Mouse (Mus musculus): ENCODE results near the gene Mgmt. TPM values are rescaled to one million over a fixed set of nuclear protein-coding genes. Genes with fewer than 3 reads are reported as not detected.
A peak's percentile ranks its signal among the peaks of the same experiment; 100 is the strongest.

The Mgmt gene
- polyA plus RNA-seq, 1 experiment from 2014 or later, result 4.8 TPM

DNA sequence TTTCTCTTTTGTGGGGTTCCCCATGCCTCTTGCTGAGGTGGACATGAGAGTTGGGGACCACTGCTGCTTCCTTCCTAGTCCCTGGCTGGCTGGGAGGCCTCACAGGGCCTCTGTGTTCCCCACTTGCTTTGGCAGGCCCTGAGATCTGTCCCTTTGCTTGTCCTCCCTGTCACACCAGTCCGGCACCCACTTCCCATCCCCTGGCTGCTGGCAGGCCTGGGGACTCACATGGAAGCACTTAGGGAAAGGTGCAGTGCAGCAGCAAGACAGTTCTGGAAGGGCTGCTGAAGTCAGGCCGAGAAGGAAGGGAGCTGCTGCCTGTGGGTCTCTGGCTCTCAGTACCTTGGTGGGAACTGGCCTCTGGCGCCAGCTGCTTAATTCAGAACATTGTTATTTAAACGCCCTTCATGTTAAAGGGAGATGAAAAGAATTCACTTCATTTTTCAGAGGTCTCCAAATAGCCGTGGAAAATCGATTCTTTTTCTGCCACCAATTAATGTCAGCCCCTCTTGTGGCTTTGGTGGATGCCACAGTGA, 53.9 kb downstream of the Mgmt start:
- H3K9me3 ChIP-seq, result no peaks in the 10 kb centered on the region
- H3K4me1 ChIP-seq (replicated peaks), result peaks cover 31% of the 10 kb centered on the region
- no peak overlapping the region for H3K4me3 ChIP-seq
- H3K36me3 ChIP-seq, result no peaks in the 10 kb centered on the region
- H3K27ac ChIP-seq, result peak overlapping the region; percentile 83
- peak; percentile 26 for DNase-seq (ENCODE audit: low spot score)
- 48% methylated on average over 6 of the region's 6 CpGs for WGBS
- H3K27me3 ChIP-seq (ENCODE audit: insufficient read depth, poor library complexity, severe bottlenecking), result no peaks in the 10 kb centered on the region

GRCm38 (mm10) chr7:136952608-136953007, 58.2 kb downstream of the Mgmt start:
- DNase-seq (ENCODE audit: low spot score), result no peak
- peak overlapping the region; percentile 70 for H3K27ac ChIP-seq

GRCm38 (mm10) chr7:136953251-136953650, 58.8 kb downstream of the Mgmt start:
- Histone ChIP-seq H3K27me3 (ENCODE audit: insufficient read depth, poor library complexity, severe bottlenecking) (no peaks in the 10 kb centered on the region), H3K4me1 (replicated peaks) (peaks cover 29% of the 10 kb centered on the region), H3K9me3 (no peaks in the 10 kb centered on the region), H3K36me3 (no peaks in the 10 kb centered on the region), H3K27ac (peak overlapping the region; percentile 70), H3K4me3 (no peak overlapping the region)
- WGBS, result 47% methylated on average over 3 of the region's 3 CpGs
- DNase-seq (ENCODE audit: low spot score), result peak; percentile 14

More at GRCm38 (mm10) chr7:136952608-136953007, 58.2 kb downstream of the Mgmt start:
- no peaks in the 10 kb centered on the region for H3K9me3 ChIP-seq
- no peaks in the 10 kb centered on the region for H3K36me3 ChIP-seq
- H3K4me3 ChIP-seq, result no peak overlapping the region
- no peaks in the 10 kb centered on the region for H3K27me3 ChIP-seq (ENCODE audit: insufficient read depth, poor library complexity, severe bottlenecking)
- peaks cover 34% of the 10 kb centered on the region for H3K4me1 ChIP-seq (replicated peaks)
- WGBS, result 67% methylated on average over 7 of the region's 7 CpGs

- no peak for DNase-seq (ENCODE audit: low spot score)
- Histone ChIP-seq H3K4me1 (replicated peaks) (peaks cover 5% of the 10 kb centered on the region; the same call in 1 of the 2 replicates), H3K4me3 (no peak overlapping the region), H3K36me3 (no peaks in the 10 kb centered on the region), H3K9me3 (no peaks in the 10 kb centered on the region), H3K27ac (no peak overlapping the region), H3K27me3 (ENCODE audit: insufficient read depth, poor library complexity, severe bottlenecking) (no peaks in the 10 kb centered on the region)
- 93% methylated on average over 7 of the region's 7 CpGs for WGBS
Observed at GRCm38 (mm10) chr7:136972361-136972760, 77.9 kb downstream of the Mgmt start.

- Histone ChIP-seq H3K4me1 (replicated peaks) (peaks cover under 1% of the 10 kb centered on the region; the same call in 1 of the 2 replicates), H3K27me3 (ENCODE audit: insufficient read depth, poor library complexity, severe bottlenecking) (no peaks in the 10 kb centered on the region), H3K36me3 (no peaks in the 10 kb centered on the region), H3K9me3 (no peaks in the 10 kb centered on the region), H3K27ac (no peak overlapping the region), H3K4me3 (no peak overlapping the region)
- 95% methylated on average over 5 of the region's 5 CpGs for WGBS
- DNase-seq (ENCODE audit: low spot score), result no peak
Observed at GRCm38 (mm10) chr7:136975001-136975400, 80.6 kb downstream of the Mgmt start.

DNA sequence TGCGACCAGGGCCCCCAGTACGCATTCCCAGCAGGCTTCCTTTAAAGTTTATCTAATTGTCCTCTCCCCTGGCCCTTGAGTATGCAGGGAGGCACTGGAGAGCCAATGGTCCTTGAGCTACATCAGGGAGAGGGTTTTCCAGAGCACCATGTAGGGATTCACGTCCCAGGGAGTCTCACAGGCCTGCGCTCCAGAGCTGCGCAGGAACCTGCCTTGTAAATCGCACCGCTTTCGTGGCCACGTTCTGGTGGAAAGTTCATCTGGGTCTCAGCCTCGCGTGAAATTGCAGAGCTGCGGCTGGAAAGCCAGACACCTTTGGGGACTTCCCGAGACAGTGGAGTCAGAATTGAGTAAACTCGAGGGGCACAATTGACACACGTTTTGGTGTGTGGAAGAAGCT, 103.0 kb downstream of the Mgmt start:
- Histone ChIP-seq H3K27ac (no peak overlapping the region), H3K4me3 (no peak overlapping the region), H3K27me3 (ENCODE audit: insufficient read depth, poor library complexity, severe bottlenecking) (no peaks in the 10 kb centered on the region), H3K36me3 (no peaks in the 10 kb centered on the region), H3K9me3 (no peaks in the 10 kb centered on the region), H3K4me1 (replicated peaks) (peaks cover 27% of the 10 kb centered on the region)
- no peak for DNase-seq (ENCODE audit: low spot score)
- 86% methylated on average over 15 of the region's 15 CpGs for WGBS

DNA sequence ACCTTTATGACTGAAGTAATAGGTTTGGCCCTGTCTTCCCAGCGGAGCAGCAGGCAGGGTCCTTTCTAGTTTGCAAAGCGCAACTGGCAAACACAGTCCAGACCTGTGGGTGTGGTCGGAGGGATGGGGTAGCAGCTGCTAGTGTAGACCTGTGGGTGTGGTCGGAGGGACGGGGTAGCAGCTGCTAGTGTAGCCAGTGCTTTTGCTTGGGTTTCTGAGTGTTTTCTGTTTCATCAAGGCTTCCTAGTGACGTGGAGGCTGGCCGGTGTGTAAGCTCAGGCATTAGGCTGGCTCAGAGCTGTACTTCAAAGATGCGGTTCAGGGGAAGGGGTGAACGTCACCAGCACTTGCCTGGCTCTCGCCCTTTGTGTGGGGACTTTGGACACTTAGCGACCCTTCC, 106.3 kb downstream of the Mgmt start:
- no peak overlapping the region for H3K4me3 ChIP-seq
- H3K9me3 ChIP-seq, result no peaks in the 10 kb centered on the region
- H3K4me1 ChIP-seq (replicated peaks), result peaks cover 30% of the 10 kb centered on the region
- no peaks in the 10 kb centered on the region for H3K27me3 ChIP-seq (ENCODE audit: insufficient read depth, poor library complexity, severe bottlenecking)
- no peak for DNase-seq (ENCODE audit: low spot score)
- 0 out of 2 replicates have a peak overlapping the region, but pooled peaks have one; percentile 50 for H3K27ac ChIP-seq
- no peaks in the 10 kb centered on the region for H3K36me3 ChIP-seq
- 58% methylated on average over 11 of the region's 11 CpGs for WGBS

- Histone ChIP-seq H3K36me3 (no peaks in the 10 kb centered on the region), H3K4me3 (no peak overlapping the region), H3K27ac (0 out of 2 replicates have a peak overlapping the region, but pooled peaks have one; percentile 50), H3K9me3 (no peaks in the 10 kb centered on the region), H3K4me1 (replicated peaks) (peaks cover 30% of the 10 kb centered on the region), H3K27me3 (ENCODE audit: insufficient read depth, poor library complexity, severe bottlenecking) (no peaks in the 10 kb centered on the region)
- DNase-seq (ENCODE audit: low spot score), result no peak
- WGBS, result 71% methylated on average over 15 of the region's 15 CpGs
Observed at GRCm38 (mm10) chr7:137001215-137001614, 106.8 kb downstream of the Mgmt start.

- no peak overlapping the region for H3K4me3 ChIP-seq
- peaks cover 30% of the 10 kb centered on the region for H3K4me1 ChIP-seq (replicated peaks)
- WGBS, result 72% methylated on average over 5 of the region's 5 CpGs
- no peaks in the 10 kb centered on the region for H3K36me3 ChIP-seq
- no peaks in the 10 kb centered on the region for H3K9me3 ChIP-seq
- DNase-seq (ENCODE audit: low spot score), result no peak
- no peaks in the 10 kb centered on the region for H3K27me3 ChIP-seq (ENCODE audit: insufficient read depth, poor library complexity, severe bottlenecking)
- no peak overlapping the region for H3K27ac ChIP-seq
Observed at GRCm38 (mm10) chr7:137001783-137002182, 107.4 kb downstream of the Mgmt start.

- Histone ChIP-seq H3K36me3 (no peaks in the 10 kb centered on the region), H3K27me3 (ENCODE audit: insufficient read depth, poor library complexity, severe bottlenecking) (no peaks in the 10 kb centered on the region), H3K27ac (no peak overlapping the region), H3K4me3 (no peak overlapping the region), H3K9me3 (no peaks in the 10 kb centered on the region), H3K4me1 (replicated peaks) (peaks cover 30% of the 10 kb centered on the region)
- 82% methylated on average over 3 of the region's 3 CpGs for WGBS
- no peak for DNase-seq (ENCODE audit: low spot score)
Observed at GRCm38 (mm10) chr7:137002431-137002830, 108.0 kb downstream of the Mgmt start.

DNA sequence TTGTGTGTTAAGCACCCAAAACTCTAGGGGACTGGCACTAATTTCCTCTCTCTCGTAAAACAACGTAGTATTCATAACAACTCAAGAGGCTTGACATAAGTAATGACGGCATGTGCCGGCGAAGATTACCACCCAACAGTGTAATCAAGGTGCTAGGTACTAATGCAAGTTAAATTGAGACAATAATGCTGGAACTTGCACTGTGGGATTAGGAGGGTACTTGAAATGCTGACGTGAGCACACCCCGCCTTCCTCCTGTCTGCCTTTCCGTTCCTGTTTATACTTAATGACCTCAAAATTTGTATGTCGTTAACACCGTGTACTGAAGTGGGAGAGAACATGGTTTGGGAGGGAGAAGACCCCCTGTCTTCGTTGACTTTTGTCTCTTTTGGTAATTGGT, 110.9 kb downstream of the Mgmt start:
- no peak for DNase-seq (ENCODE audit: low spot score)
- 68% methylated on average over 11 of the region's 11 CpGs for WGBS
- H3K27ac ChIP-seq, result no peak overlapping the region
- H3K4me1 ChIP-seq (replicated peaks), result peaks cover 23% of the 10 kb centered on the region
- H3K36me3 ChIP-seq, result no peaks in the 10 kb centered on the region
- H3K9me3 ChIP-seq, result no peaks in the 10 kb centered on the region
- H3K4me3 ChIP-seq, result no peak overlapping the region
- H3K27me3 ChIP-seq (ENCODE audit: insufficient read depth, poor library complexity, severe bottlenecking), result no peaks in the 10 kb centered on the region

DNA sequence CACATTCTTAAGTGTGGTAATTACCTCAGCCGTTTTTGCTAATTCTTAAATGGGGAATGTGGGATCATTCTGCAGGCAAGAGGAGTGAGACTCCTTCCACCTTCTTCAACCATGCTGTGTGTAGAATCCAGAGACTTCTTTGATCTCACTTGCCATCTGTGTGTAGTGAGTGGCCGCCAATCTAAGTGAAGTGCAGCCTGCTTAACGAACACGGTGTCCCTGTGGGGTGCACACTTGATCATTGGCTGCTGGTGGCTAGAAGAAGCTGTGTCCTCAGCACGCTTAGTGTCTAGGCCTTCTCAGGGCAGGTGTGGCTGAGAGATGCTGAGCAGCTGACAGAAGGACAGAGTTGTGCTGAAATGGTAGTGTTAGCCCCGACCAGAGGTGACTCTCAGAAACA, 113.9 kb downstream of the Mgmt start:
- DNase-seq (ENCODE audit: low spot score), result no peak
- Histone ChIP-seq H3K4me3 (no peak overlapping the region), H3K36me3 (no peaks in the 10 kb centered on the region)

DNA sequence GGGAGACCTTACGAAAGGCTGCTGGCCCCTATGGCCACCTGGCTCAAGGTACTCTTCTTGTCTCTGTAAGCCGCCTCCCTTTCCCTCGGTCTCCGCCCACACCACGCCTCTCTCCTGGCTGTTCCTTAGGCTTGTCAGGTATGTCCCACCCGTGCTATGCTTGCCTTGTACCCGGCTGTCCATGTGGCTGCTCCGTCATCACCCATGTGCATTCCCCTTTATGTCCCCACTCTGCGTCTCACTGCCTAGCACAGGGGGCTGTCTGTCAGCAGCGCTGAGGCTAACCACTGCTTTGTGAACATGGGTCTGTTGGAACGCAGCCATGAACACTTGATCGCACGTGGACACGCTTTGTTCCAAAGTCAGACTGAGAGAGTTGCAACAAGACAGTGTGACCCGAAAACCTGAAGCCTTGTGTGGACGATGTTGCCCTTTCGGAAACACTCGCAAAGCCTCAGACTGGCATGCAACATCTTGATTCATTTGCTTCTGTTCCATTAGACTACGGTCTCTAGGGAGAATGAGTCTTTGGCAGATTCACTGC, 115.4 kb downstream of the Mgmt start:
- DNase-seq (ENCODE audit: low spot score), result no peak
- Histone ChIP-seq H3K4me3 (no peak overlapping the region), H3K36me3 (no peaks in the 10 kb centered on the region), H3K27ac (no peak overlapping the region), H3K9me3 (no peaks in the 10 kb centered on the region), H3K27me3 (ENCODE audit: insufficient read depth, poor library complexity, severe bottlenecking) (no peaks in the 10 kb centered on the region), H3K4me1 (replicated peaks) (peaks cover 20% of the 10 kb centered on the region)
- WGBS, result 88% methylated on average over 19 of the region's 19 CpGs

More for the DNA sequence above, 113.9 kb downstream of the Mgmt start:
- H3K9me3 ChIP-seq, result no peaks in the 10 kb centered on the region
- H3K4me1 ChIP-seq (replicated peaks), result peaks cover 18% of the 10 kb centered on the region
- 71% methylated on average over 6 of the region's 6 CpGs for WGBS
- no peak overlapping the region for H3K27ac ChIP-seq
- H3K27me3 ChIP-seq (ENCODE audit: insufficient read depth, poor library complexity, severe bottlenecking), result no peaks in the 10 kb centered on the region
